Comparison of ENCODE assay signal across 9 mouse cellular contexts in genomic region chr15:81008689-81009123, GRCm38 (mm10). TPM values are rescaled to one million over a fixed set of nuclear protein-coding genes. Genes with fewer than 3 reads are reported as not detected.
DNase-seq lines count a peak whose midpoint lies in the region; ATAC-seq and TF ChIP-seq lines count a peak whose summit lies in the region.
"Had no signal": no experiment of that assay in that cellular context is flagged by ENCODE, and none has a peak within 500 bp of the region (broad histone marks: within the 10 kb centered on the region; RNA-seq: fewer than 3 reads in every experiment).

No protein-coding gene starts in this region.

- TF ChIP-seq CTCF in lung, embryonic 14.5 days (IDR thresholded peaks at IDR 0.05; ENCODE audit: low read depth) = peak; percentile 59
- peak; percentile 58 for TF ChIP-seq CTCF in cortical plate, adult 2 months (IDR thresholded peaks at IDR 0.05; ENCODE audit: extremely low read depth, insufficient read depth, low read length)

- no peak overlapping the region for H3K9ac ChIP-seq in lung, embryonic 14.5 days
- H3K9ac ChIP-seq in forebrain, embryonic 14.5 days (ENCODE audit: low read length) = no peak overlapping the region
- H3K9ac ChIP-seq: limb, embryonic 12.5 days had no signal

- no peak for ATAC-seq in cerebellum, adult (ENCODE audit: insufficient number of reproducible peaks, low FRiP score, low TSS enrichment)
- no peak for ATAC-seq in lung, embryonic 14.5 days (ENCODE audit: insufficient read depth)
- no peak for ATAC-seq in forebrain, embryonic 14.5 days

- no peaks in the 10 kb centered on the region for H3K9me3 ChIP-seq in lung, embryonic 14.5 days (ENCODE audit: low read depth, low read length)
- no peaks in the 10 kb centered on the region for H3K9me3 ChIP-seq in forebrain, embryonic 14.5 days (replicated peaks; ENCODE audit: control insufficient read depth, low read length)
- H3K9me3 ChIP-seq: limb, embryonic 12.5 days had no signal

- no peak overlapping the region for H3K27ac ChIP-seq in lung, embryonic 14.5 days (ENCODE audit: low read depth)
- H3K27ac ChIP-seq in cortical plate, adult 2 months (ENCODE audit: insufficient read depth, low read length) = no peak overlapping the region
- H3K27ac ChIP-seq in forebrain, embryonic 14.5 days (ENCODE audit: low read depth, low read length) = no peak overlapping the region
- H3K27ac ChIP-seq: limb, embryonic 12.5 days had no signal

- TF ChIP-seq POLR2A in cortical plate, adult 2 months (IDR thresholded peaks at IDR 0.05; ENCODE audit: extremely low read depth, insufficient read depth, low read length) = no peak

- H3K4me3 ChIP-seq in lung, embryonic 14.5 days (ENCODE audit: low read depth, low read length) = no peak overlapping the region
- no peak overlapping the region for H3K4me3 ChIP-seq in cortical plate, adult 2 months (ENCODE audit: insufficient read depth, low read length)
- no peak overlapping the region for H3K4me3 ChIP-seq in forebrain, embryonic 14.5 days (ENCODE audit: low read depth, low read length)
- H3K4me3 ChIP-seq: limb, embryonic 12.5 days had no signal

- H3K27me3 ChIP-seq in lung, embryonic 14.5 days (ENCODE audit: insufficient read depth, low read length) = no peaks in the 10 kb centered on the region
- H3K27me3 ChIP-seq in forebrain, embryonic 14.5 days (replicated peaks; ENCODE audit: control insufficient read depth, insufficient read depth, low read length) = no peaks in the 10 kb centered on the region
- H3K27me3 ChIP-seq: limb, embryonic 12.5 days had no signal

- H3K4me1 ChIP-seq in lung, embryonic 14.5 days (ENCODE audit: insufficient read depth) = no peaks in the 10 kb centered on the region
- H3K4me1 ChIP-seq in cortical plate, adult 2 months (ENCODE audit: control insufficient read depth, insufficient read depth, low read length) = peaks cover 2% of the 10 kb centered on the region
- H3K4me1 ChIP-seq in forebrain, embryonic 14.5 days (ENCODE audit: control insufficient read depth, insufficient read depth, low read length) = no peaks in the 10 kb centered on the region
- H3K4me1 ChIP-seq: limb, embryonic 12.5 days had no signal

- 47% methylated on average over 10 of the region's 10 CpGs for WGBS in lung, embryonic 14.5 days
- 69% methylated on average over 10 of the region's 10 CpGs for WGBS in forebrain, embryonic 14.5 days

- peaks cover 50% of the 10 kb centered on the region for H3K36me3 ChIP-seq in lung, embryonic 14.5 days (ENCODE audit: insufficient read depth)
- H3K36me3 ChIP-seq in forebrain, embryonic 14.5 days (ENCODE audit: control insufficient read depth, insufficient read depth, low read length) = peaks cover 75% of the 10 kb centered on the region

- DNase-seq in cerebellum, postnatal 10 days = peak; percentile 27 to 39
- peak; percentile 60 for DNase-seq in lung, embryonic 14.5 days
- DNase-seq in lung, postnatal 25 days (ENCODE audit: low spot score) = no peak
- DNase-seq in mesoderm, embryonic 11.5 days (ENCODE audit: low read depth, low spot score) = peak; percentile 31
- DNase-seq in forebrain, embryonic 14.5 days (ENCODE audit: low spot score) = no peak
- DNase-seq in layer of hippocampus, postnatal 10 days (ENCODE audit: low spot score in 2 of 2) = no peak

- H3K4me2 ChIP-seq in lung, embryonic 14.5 days = no peak overlapping the region
- no peak overlapping the region for H3K4me2 ChIP-seq in forebrain, embryonic 14.5 days (ENCODE audit: low read length)
- H3K4me2 ChIP-seq: limb, embryonic 12.5 days had no signal

RNA-seq across cellular contexts. Expression of gene Sgsm3, which starts 31.1 kb away (rescaled TPM):
- polyA plus RNA-seq in lung, embryonic 14.5 days (2014; fragmentation: Nextera tagmentation; extraction: Ambion mirVana) = 33.2 and 40.0 TPM in 2 replicates
- polyA plus RNA-seq in cortical plate, adult 2 months (2012; rRNA removed) = 89.4 and 97.4 TPM in 2 replicates
- 43.1 and 46.3 TPM in 2 replicates for polyA plus RNA-seq in forebrain, embryonic 14.5 days (2014; fragmentation: Nextera tagmentation; extraction: Ambion mirVana)
- total RNA-seq in layer of hippocampus, postnatal 10 days (2021) = 10 to 100 TPM; 77.7 to 91.6 TPM

Comparison
In these comparisons a context has a peak if more than half of its experiments do, and no peak if none do; other contexts are left out.
1. DNase-seq: peak in cerebellum, postnatal 10 days (2 of 2), lung, embryonic 14.5 days (single experiment) and mesoderm, embryonic 11.5 days (single experiment); none in lung, postnatal 25 days (single experiment), forebrain, embryonic 14.5 days (single experiment) and layer of hippocampus, postnatal 10 days (0 of 2).